Mouse (Mus musculus): Measurements from ENCODE around the gene Cyb561d1. TPM values are rescaled to one million over a fixed set of nuclear protein-coding genes. Genes with fewer than 3 reads are reported as not detected.
A peak's percentile ranks its signal among the peaks of the same experiment; 100 is the strongest.

The Cyb561d1 gene
- polyA plus RNA-seq, 1 experiment = 9.4 TPM

DNA sequence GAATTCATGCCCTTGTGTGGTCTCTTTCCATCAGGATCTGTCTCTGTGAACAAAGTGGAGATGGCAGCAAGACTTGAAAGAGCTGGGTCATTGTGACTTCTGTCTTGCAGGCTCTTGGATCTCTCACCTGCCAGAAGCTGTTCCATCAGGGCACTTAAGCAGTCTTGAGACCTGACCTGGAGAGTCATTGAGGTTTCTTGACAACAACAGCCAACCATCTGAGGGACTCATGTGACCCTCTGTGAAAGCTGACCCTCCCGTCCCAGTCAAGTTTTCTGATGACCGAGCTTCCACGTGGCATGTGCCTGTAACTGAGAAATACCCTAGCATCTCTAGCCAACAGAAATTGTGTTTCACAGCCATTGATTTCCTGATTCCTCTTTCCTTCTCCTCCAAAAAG, 16.3 kb downstream of the Cyb561d1 start:
- Histone ChIP-seq H3K27me3 (ENCODE audit: control insufficient read depth, insufficient read depth, low read length) (no peaks in the 10 kb centered on the region), H3K4me3 (ENCODE audit: low read depth, low read length) (no peak overlapping the region), H3K27ac (ENCODE audit: insufficient read depth, low read depth, low read length) (no peak overlapping the region), H3K4me1 (ENCODE audit: control insufficient read depth, insufficient read depth, insufficient read length, low read length) (peaks cover 8% of the 10 kb centered on the region), H3K36me3 (ENCODE audit: control insufficient read depth, insufficient read depth, low read length) (no peaks in the 10 kb centered on the region)
- TF ChIP-seq CTCF (IDR thresholded peaks at IDR 0.05; ENCODE audit: extremely low read depth, insufficient read length, insufficient replicate concordance, low read depth, low read length) (no peak), POLR2A (IDR thresholded peaks at IDR 0.05; ENCODE audit: low read depth, low read length) (no peak)
- WGBS = 82% methylated on average over 3 of the region's 3 CpGs

DNA sequence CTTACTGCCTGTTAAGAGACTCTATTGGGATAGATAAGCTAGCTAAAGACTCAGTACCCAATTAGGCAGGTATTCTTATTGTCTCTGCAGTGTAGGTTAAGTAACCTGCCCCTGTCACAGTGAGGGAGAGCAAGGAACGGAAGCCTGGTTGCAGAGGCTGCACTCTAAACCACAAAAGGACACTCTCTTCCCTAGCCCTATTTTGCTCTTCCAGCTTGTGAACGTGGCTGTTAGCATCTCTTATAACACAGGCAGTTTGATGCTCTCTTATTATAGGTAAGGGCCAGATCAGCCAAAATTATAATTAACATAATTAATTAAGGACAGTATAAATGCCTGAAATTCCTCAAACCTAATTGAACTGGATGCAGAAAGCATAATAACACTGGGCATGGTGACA, 20.5 kb downstream of the Cyb561d1 start:
- no peaks in the 10 kb centered on the region for H3K27me3 ChIP-seq (ENCODE audit: control insufficient read depth, insufficient read depth, low read length)
- no peaks in the 10 kb centered on the region for H3K4me1 ChIP-seq (ENCODE audit: control insufficient read depth, insufficient read depth, insufficient read length, low read length)
- no peak overlapping the region for H3K27ac ChIP-seq (ENCODE audit: insufficient read depth, low read depth, low read length)
- TF ChIP-seq POLR2A (IDR thresholded peaks at IDR 0.05; ENCODE audit: low read depth, low read length) = no peak
- no peak for TF ChIP-seq CTCF (IDR thresholded peaks at IDR 0.05; ENCODE audit: extremely low read depth, insufficient read length, insufficient replicate concordance, low read depth, low read length)
- 69% methylated on average over 2 of the region's 2 CpGs for WGBS
- no peaks in the 10 kb centered on the region for H3K36me3 ChIP-seq (ENCODE audit: control insufficient read depth, insufficient read depth, low read length)
- no peak overlapping the region for H3K4me3 ChIP-seq (ENCODE audit: low read depth, low read length)

DNA sequence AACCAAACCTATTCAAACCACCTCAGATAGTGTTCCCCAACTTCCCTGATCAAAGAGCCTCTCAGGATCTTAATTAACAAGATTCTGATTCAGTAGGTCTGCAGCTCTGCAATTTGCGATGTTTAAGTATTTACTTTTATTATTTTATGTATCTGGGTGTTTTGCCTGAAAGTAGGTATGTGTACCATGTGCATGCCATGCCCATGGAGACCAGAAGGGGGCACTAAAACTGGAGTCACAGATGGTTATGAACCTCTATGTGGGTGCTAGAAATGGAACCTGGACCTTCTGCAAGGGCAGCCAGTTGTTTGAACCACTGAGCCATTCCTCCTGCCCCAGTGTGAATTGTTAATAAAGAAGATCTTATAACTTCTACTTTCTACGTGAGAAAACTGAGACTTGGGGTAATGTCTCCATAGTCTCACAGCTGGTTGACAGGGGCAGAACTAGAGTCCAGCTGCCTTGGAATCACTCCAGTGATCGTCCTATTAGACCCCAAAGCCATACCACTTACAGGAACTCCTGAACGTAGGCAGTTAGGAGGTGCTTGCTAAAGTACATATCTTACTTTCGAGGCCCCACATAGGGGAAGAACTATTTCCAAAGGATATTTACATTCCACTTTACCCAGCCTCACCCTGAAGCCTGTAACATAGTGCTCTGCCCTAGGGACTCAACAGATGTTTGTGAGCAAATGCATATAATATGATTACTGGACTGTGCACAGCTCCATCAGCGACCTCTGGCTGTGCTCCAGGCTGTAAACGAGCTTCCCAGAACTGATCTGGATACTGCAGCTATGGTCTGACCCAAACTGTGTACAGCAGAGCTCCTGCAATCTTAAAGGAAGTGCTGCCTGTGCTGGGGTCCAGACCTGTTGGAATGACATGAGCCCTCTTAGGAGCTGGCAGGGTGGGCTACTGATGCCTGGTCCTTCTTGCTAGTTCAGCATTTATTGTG, 22.0 kb downstream of the Cyb561d1 start:
- 49% methylated on average over 7 of the region's 7 CpGs for WGBS
- H3K4me3 ChIP-seq (ENCODE audit: low read depth, low read length) = no peak overlapping the region
- no peaks in the 10 kb centered on the region for H3K27me3 ChIP-seq (ENCODE audit: control insufficient read depth, insufficient read depth, low read length)
- H3K27ac ChIP-seq (ENCODE audit: insufficient read depth, low read depth, low read length) = no peak overlapping the region
- no peaks in the 10 kb centered on the region for H3K36me3 ChIP-seq (ENCODE audit: control insufficient read depth, insufficient read depth, low read length)
- TF ChIP-seq CTCF (IDR thresholded peaks at IDR 0.05; ENCODE audit: extremely low read depth, insufficient read length, insufficient replicate concordance, low read depth, low read length) (peak; percentile 15; the same call in 1 of the 2 replicates), POLR2A (IDR thresholded peaks at IDR 0.05; ENCODE audit: low read depth, low read length) (no peak)
- no peaks in the 10 kb centered on the region for H3K4me1 ChIP-seq (ENCODE audit: control insufficient read depth, insufficient read depth, insufficient read length, low read length)

DNA sequence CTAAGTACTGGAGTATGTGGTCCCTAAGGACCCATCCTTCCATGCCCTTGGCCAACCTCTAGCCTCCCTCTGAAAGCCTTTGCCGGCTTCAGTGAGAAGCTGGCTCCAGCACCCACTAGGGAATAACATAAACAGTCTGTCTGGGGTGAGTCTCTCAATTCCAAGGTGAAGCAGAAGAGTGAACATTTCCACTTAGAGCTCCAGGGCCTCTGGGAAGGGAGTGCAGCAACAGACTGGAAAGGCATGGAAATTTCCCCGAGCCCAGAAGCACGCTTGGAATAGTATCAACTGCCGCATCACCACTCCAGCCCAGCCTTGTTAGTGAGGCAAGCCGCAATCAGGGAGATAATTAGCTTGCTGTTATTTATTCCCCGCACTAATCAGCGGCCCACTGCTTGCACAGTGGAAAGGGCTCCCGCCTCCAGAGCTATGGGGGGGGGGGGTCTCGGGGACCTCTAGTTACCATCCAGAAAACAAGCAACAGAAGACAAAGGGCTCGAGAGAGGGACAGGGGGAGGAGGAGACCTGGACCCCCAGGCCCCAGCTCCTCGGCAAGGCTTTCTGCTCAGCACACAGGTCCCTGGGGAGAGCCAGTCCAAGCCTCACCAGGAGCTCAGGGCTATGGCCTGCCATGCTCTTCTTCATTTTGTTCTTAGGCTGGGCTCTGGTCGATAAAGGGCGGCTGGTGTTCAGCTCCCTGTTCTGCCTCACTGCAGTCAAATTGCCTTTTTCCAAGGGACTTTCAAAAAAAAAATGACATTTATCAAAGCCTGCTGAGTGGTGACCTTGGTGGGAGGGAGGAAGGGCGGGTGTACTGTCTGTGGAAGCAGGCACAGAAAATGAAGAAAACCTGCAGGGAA, 26.1 kb downstream of the Cyb561d1 start:
- no peak overlapping the region for H3K4me3 ChIP-seq (ENCODE audit: low read depth, low read length)
- WGBS = 55% methylated on average over 14 of the region's 14 CpGs
- H3K4me1 ChIP-seq (ENCODE audit: control insufficient read depth, insufficient read depth, insufficient read length, low read length) = no peaks in the 10 kb centered on the region
- H3K27me3 ChIP-seq (ENCODE audit: control insufficient read depth, insufficient read depth, low read length) = no peaks in the 10 kb centered on the region
- H3K36me3 ChIP-seq (ENCODE audit: control insufficient read depth, insufficient read depth, low read length) = no peaks in the 10 kb centered on the region
- no peak for TF ChIP-seq POLR2A (IDR thresholded peaks at IDR 0.05; ENCODE audit: low read depth, low read length)
- TF ChIP-seq CTCF (IDR thresholded peaks at IDR 0.05; ENCODE audit: extremely low read depth, insufficient read length, insufficient replicate concordance, low read depth, low read length) = no peak
- no peak overlapping the region for H3K27ac ChIP-seq (ENCODE audit: insufficient read depth, low read depth, low read length)

DNA sequence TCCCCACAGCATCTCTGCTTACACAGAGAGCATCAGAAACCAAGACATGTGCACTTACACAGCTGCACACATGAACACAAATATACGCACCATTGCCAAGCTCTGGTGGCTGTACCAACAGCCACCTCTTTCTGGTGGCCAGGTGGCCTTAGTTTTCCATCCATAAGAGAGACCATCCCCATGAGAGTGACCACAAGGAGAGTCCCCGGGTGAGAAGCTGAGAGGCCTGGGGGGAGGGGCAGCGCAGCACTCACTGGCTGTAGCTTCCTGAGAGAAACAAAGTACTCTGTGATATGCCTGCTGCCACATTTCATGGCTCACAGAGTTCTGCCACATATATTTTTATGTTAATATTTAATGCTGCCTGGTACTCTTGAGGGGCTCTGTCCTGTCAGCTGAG, 31.8 kb downstream of the Cyb561d1 start:
- Histone ChIP-seq H3K27me3 (ENCODE audit: control insufficient read depth, insufficient read depth, low read length) (no peaks in the 10 kb centered on the region), H3K27ac (ENCODE audit: insufficient read depth, low read depth, low read length) (no peak overlapping the region), H3K4me3 (ENCODE audit: low read depth, low read length) (no peak overlapping the region), H3K4me1 (ENCODE audit: control insufficient read depth, insufficient read depth, insufficient read length, low read length) (peaks cover 9% of the 10 kb centered on the region), H3K36me3 (ENCODE audit: control insufficient read depth, insufficient read depth, low read length) (no peaks in the 10 kb centered on the region)
- 72% methylated on average over 3 of the region's 3 CpGs for WGBS
- TF ChIP-seq CTCF (IDR thresholded peaks at IDR 0.05; ENCODE audit: extremely low read depth, insufficient read length, insufficient replicate concordance, low read depth, low read length) (no peak), POLR2A (IDR thresholded peaks at IDR 0.05; ENCODE audit: low read depth, low read length) (no peak)

DNA sequence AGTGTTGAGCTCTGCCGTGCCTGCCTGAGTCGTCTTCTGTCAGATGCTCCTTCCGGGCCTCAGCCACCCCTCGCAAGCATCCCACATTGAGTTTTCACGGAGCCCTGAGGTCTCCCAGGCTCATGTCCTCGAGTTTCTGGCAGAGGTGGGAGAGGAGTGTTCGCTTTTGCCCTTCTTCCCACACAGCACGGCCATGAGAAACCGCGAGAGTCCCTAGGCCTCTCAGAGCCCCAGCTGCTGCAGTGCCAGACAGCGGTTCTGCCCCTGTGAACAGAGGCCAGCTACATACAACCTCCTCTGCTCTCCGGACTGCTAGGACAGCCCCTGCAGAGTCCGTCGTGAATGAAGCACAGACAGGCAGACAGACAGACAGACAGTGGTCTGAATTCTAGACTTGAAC, 33.5 kb downstream of the Cyb561d1 start:
- no peaks in the 10 kb centered on the region for H3K27me3 ChIP-seq (ENCODE audit: control insufficient read depth, insufficient read depth, low read length)
- WGBS = 71% methylated on average over 14 of the region's 14 CpGs
- H3K36me3 ChIP-seq (ENCODE audit: control insufficient read depth, insufficient read depth, low read length) = no peaks in the 10 kb centered on the region
- TF ChIP-seq POLR2A (IDR thresholded peaks at IDR 0.05; ENCODE audit: low read depth, low read length) (no peak), CTCF (IDR thresholded peaks at IDR 0.05; ENCODE audit: extremely low read depth, insufficient read length, insufficient replicate concordance, low read depth, low read length) (no peak)
- H3K4me3 ChIP-seq (ENCODE audit: low read depth, low read length) = no peak overlapping the region
- no peak overlapping the region for H3K27ac ChIP-seq (ENCODE audit: insufficient read depth, low read depth, low read length)
- peaks cover 9% of the 10 kb centered on the region for H3K4me1 ChIP-seq (ENCODE audit: control insufficient read depth, insufficient read depth, insufficient read length, low read length)
